Mouse (Mus musculus): ENCODE data around the gene Faim2. TPM values are rescaled to one million over a fixed set of nuclear protein-coding genes. Genes with fewer than 3 reads are reported as not detected.

Faim2 gene
- polyA plus RNA-seq, 1 experiment from 2014 or later: 7.3 TPM

GRCm38 (mm10) chr15:99505324-99506095 lies 22.5 kb downstream of the Faim2 start:
- H3K36me3 ChIP-seq: no peaks in the 10 kb centered on the region
- no peak overlapping the region for H3K4me2 ChIP-seq (replicated peaks)
- WGBS: 66% methylated on average over 15 of the region's 15 CpGs
- no peaks in the 10 kb centered on the region for H3K9me3 ChIP-seq (replicated peaks)
- H3K4me1 ChIP-seq: peaks cover 38% of the 10 kb centered on the region
- H3K4me3 ChIP-seq (replicated peaks): no peak overlapping the region
- no peak overlapping the region for H3K9ac ChIP-seq
- H3K27me3 ChIP-seq: no peaks in the 10 kb centered on the region
- no peak overlapping the region for H3K27ac ChIP-seq (replicated peaks)
- no peak for ATAC-seq (ENCODE audit: insufficient number of reproducible peaks, low FRiP score, low TSS enrichment, low read depth)

GRCm38 (mm10) chr15:99503256-99503655 lies 24.7 kb downstream of the Faim2 start:
- Histone ChIP-seq H3K9me3 (replicated peaks) (no peaks in the 10 kb centered on the region), H3K27ac (replicated peaks) (no peak overlapping the region), H3K9ac (no peak overlapping the region), H3K27me3 (peaks cover 16% of the 10 kb centered on the region), H3K4me1 (peaks cover 40% of the 10 kb centered on the region), H3K4me2 (replicated peaks) (no peak overlapping the region), H3K36me3 (no peaks in the 10 kb centered on the region), H3K4me3 (replicated peaks) (no peak overlapping the region)
- WGBS: 60% methylated on average over 5 of the region's 5 CpGs
- ATAC-seq (ENCODE audit: insufficient number of reproducible peaks, low FRiP score, low TSS enrichment, low read depth): no peak

- no peaks in the 10 kb centered on the region for H3K36me3 ChIP-seq
- H3K4me3 ChIP-seq (replicated peaks): no peak overlapping the region
- no peak for ATAC-seq (ENCODE audit: insufficient number of reproducible peaks, low FRiP score, low TSS enrichment, low read depth)
- no peak overlapping the region for H3K4me2 ChIP-seq (replicated peaks)
- peaks cover 20% of the 10 kb centered on the region for H3K27me3 ChIP-seq
- no peaks in the 10 kb centered on the region for H3K9me3 ChIP-seq (replicated peaks)
- no peak overlapping the region for H3K9ac ChIP-seq
- WGBS: 32% methylated on average over 12 of the region's 12 CpGs
- peaks cover 49% of the 10 kb centered on the region for H3K4me1 ChIP-seq
- H3K27ac ChIP-seq (replicated peaks): peak overlapping the region; percentile 69
These were observed 25.6 kb downstream of the Faim2 start for GRCm38 (mm10) chr15:99502311-99502831.

- WGBS: 52% methylated on average over 20 of the region's 20 CpGs
- Histone ChIP-seq H3K9ac (no peak overlapping the region), H3K27me3 (peaks cover 20% of the 10 kb centered on the region), H3K27ac (replicated peaks) (peak overlapping the region; percentile 69), H3K4me1 (peaks cover 52% of the 10 kb centered on the region), H3K4me2 (replicated peaks) (no peak overlapping the region), H3K36me3 (no peaks in the 10 kb centered on the region), H3K9me3 (replicated peaks) (no peaks in the 10 kb centered on the region), H3K4me3 (replicated peaks) (no peak overlapping the region)
- no peak; the same call in 1 of the 2 replicates for ATAC-seq (ENCODE audit: insufficient number of reproducible peaks, low FRiP score, low TSS enrichment, low read depth)
These were observed 26.4 kb downstream of the Faim2 start for GRCm38 (mm10) chr15:99501292-99502260.

GRCm38 (mm10) chr15:99500320-99500719 lies 27.6 kb downstream of the Faim2 start:
- WGBS: 73% methylated on average over 5 of the region's 5 CpGs
- Histone ChIP-seq H3K36me3 (no peaks in the 10 kb centered on the region), H3K9me3 (replicated peaks) (no peaks in the 10 kb centered on the region), H3K4me2 (replicated peaks) (no peak overlapping the region), H3K27ac (replicated peaks) (no peak overlapping the region), H3K9ac (no peak overlapping the region), H3K27me3 (peaks cover 20% of the 10 kb centered on the region), H3K4me1 (peaks cover 42% of the 10 kb centered on the region), H3K4me3 (replicated peaks) (no peak overlapping the region)
- no peak for ATAC-seq (ENCODE audit: insufficient number of reproducible peaks, low FRiP score, low TSS enrichment, low read depth)

GRCm38 (mm10) chr15:99499726-99500125 lies 28.2 kb downstream of the Faim2 start:
- no peak for ATAC-seq (ENCODE audit: insufficient number of reproducible peaks, low FRiP score, low TSS enrichment, low read depth)
- H3K27ac ChIP-seq (replicated peaks): no peak overlapping the region
- H3K4me3 ChIP-seq (replicated peaks): no peak overlapping the region
- H3K4me2 ChIP-seq (replicated peaks): no peak overlapping the region
- H3K9ac ChIP-seq: no peak overlapping the region
- H3K4me1 ChIP-seq: peaks cover 40% of the 10 kb centered on the region
- 56% methylated on average over 6 of the region's 6 CpGs for WGBS
- H3K36me3 ChIP-seq: no peaks in the 10 kb centered on the region
- no peaks in the 10 kb centered on the region for H3K9me3 ChIP-seq (replicated peaks)
- peaks cover 20% of the 10 kb centered on the region for H3K27me3 ChIP-seq

GRCm38 (mm10) chr15:99498781-99499180 lies 29.2 kb downstream of the Faim2 start:
- Histone ChIP-seq H3K27me3 (peaks cover 22% of the 10 kb centered on the region), H3K4me1 (peaks cover 35% of the 10 kb centered on the region), H3K9me3 (replicated peaks) (no peaks in the 10 kb centered on the region), H3K27ac (replicated peaks) (no peak overlapping the region), H3K4me3 (replicated peaks) (no peak overlapping the region), H3K9ac (no peak overlapping the region), H3K4me2 (replicated peaks) (no peak overlapping the region), H3K36me3 (no peaks in the 10 kb centered on the region)
- ATAC-seq (ENCODE audit: insufficient number of reproducible peaks, low FRiP score, low TSS enrichment, low read depth): no peak
- 66% methylated on average over 4 of the region's 4 CpGs for WGBS

GRCm38 (mm10) chr15:99498356-99498755 lies 29.6 kb downstream of the Faim2 start:
- H3K36me3 ChIP-seq: no peaks in the 10 kb centered on the region
- no peak overlapping the region for H3K27ac ChIP-seq (replicated peaks)
- H3K27me3 ChIP-seq: peaks cover 25% of the 10 kb centered on the region
- H3K4me1 ChIP-seq: peaks cover 35% of the 10 kb centered on the region
- H3K9me3 ChIP-seq (replicated peaks): no peaks in the 10 kb centered on the region
- ATAC-seq (ENCODE audit: insufficient number of reproducible peaks, low FRiP score, low TSS enrichment, low read depth): no peak
- no peak overlapping the region for H3K4me3 ChIP-seq (replicated peaks)
- H3K9ac ChIP-seq: no peak overlapping the region
- 75% methylated on average over 4 of the region's 4 CpGs for WGBS
- H3K4me2 ChIP-seq (replicated peaks): no peak overlapping the region

GRCm38 (mm10) chr15:99497527-99498242 lies 30.3 kb downstream of the Faim2 start:
- H3K4me2 ChIP-seq (replicated peaks): no peak overlapping the region

GRCm38 (mm10) chr15:99497061-99497460 lies 30.9 kb downstream of the Faim2 start:
- WGBS: 13% methylated on average over 4 of the region's 4 CpGs
- Histone ChIP-seq H3K27me3 (peaks cover 25% of the 10 kb centered on the region), H3K4me2 (replicated peaks) (no peak overlapping the region), H3K4me3 (replicated peaks) (no peak overlapping the region), H3K4me1 (peaks cover 26% of the 10 kb centered on the region), H3K9me3 (replicated peaks) (no peaks in the 10 kb centered on the region), H3K27ac (replicated peaks) (0 out of 2 replicates have a peak overlapping the region, but pooled peaks have one; percentile 11), H3K36me3 (no peaks in the 10 kb centered on the region), H3K9ac (no peak overlapping the region)
- ATAC-seq (ENCODE audit: insufficient number of reproducible peaks, low FRiP score, low TSS enrichment, low read depth): 0 out of 2 replicates have a peak, but pooled peaks have one; percentile 30

More at GRCm38 (mm10) chr15:99497527-99498242, 30.3 kb downstream of the Faim2 start:
- peaks cover 32% of the 10 kb centered on the region for H3K4me1 ChIP-seq
- no peak overlapping the region for H3K9ac ChIP-seq
- peaks cover 25% of the 10 kb centered on the region for H3K27me3 ChIP-seq
- H3K4me3 ChIP-seq (replicated peaks): no peak overlapping the region
- no peaks in the 10 kb centered on the region for H3K9me3 ChIP-seq (replicated peaks)
- H3K36me3 ChIP-seq: no peaks in the 10 kb centered on the region
- no peak for ATAC-seq (ENCODE audit: insufficient number of reproducible peaks, low FRiP score, low TSS enrichment, low read depth)
- H3K27ac ChIP-seq (replicated peaks): 0 out of 2 replicates have a peak overlapping the region, but pooled peaks have one; percentile 11
- WGBS: 44% methylated on average over 12 of the region's 12 CpGs
